Mouse (Mus musculus) thymus, postnatal 36 days (tissue): ENCODE data around the gene Nup155.

Source experiments
- DNase-seq, 2 experiments: peaks; one replicate each; pipeline ENCODE4 v3.0.0; 2022; ENCODE audit warnings: mixed read lengths in 2 of 2

Gene Nup155

GRCm38 (mm10) chr15:8200317-8200716 is 91.2 kb downstream of the Nup155 start:
- no peak for DNase-seq

- no peak for DNase-seq
These were observed 99.3 kb downstream of the Nup155 start for GRCm38 (mm10) chr15:8208362-8208761.
